Mouse (Mus musculus) frontal cortex, postnatal 10 days (tissue): ENCODE measurements around the gene Trdmt1.
A peak's percentile ranks its signal among the peaks of the same experiment; 100 is the strongest.
"Not testable (repeated sequence)": the region's sequence is repeated elsewhere in the genome, so short reads cannot be mapped to it uniquely, and the experiment has no call there.

Experiments used
- DNase-seq, 2 experiments: peaks; one replicate each; pipeline ENCODE4 v3.0.0; 2022; ENCODE audit warnings: low spot score in 2 of 2, mixed read lengths in 1 of 2

The Trdmt1 gene

GRCm38 (mm10) chr2:13544193-13544824, at the start of gene Trdmt1:
Gene Trdmt1, minus strand, starts transcription at chr2:13544668.
- DNase-seq, result peak; percentile 61 to 74

GRCm38 (mm10) chr2:13593328-13593727, 48.9 kb upstream of the Trdmt1 start:
- DNase-seq, result no peak

GRCm38 (mm10) chr2:13583746-13584145, 39.3 kb upstream of the Trdmt1 start:
- DNase-seq, result not testable (repeated sequence)

- DNase-seq, result no peak
These were observed 37.7 kb upstream of the Trdmt1 start for GRCm38 (mm10) chr2:13582184-13582583.

DNA sequence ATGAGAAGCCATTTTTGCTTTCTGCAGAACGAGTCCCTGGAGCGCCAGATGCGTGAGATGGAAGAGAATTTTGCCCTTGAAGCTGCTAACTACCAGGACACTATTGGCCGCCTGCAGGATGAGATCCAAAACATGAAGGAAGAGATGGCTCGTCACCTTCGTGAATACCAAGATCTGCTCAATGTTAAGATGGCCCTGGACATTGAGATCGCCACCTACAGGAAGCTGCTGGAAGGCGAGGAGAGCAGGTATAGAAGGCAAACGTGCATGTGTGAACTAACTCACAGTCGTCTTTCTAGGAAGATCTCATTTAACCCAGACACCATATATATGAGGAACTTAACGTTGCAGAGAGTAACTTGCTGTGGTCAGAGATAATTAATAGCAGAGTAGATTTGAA, 35.5 kb upstream of the Trdmt1 start:
- no peak for DNase-seq

- no peak for DNase-seq
These were observed 34.8 kb upstream of the Trdmt1 start for GRCm38 (mm10) chr2:13579315-13579714.

- DNase-seq, result no peak
These were observed 34.1 kb upstream of the Trdmt1 start for GRCm38 (mm10) chr2:13578473-13579152.

GRCm38 (mm10) chr2:13577399-13577798, 32.9 kb upstream of the Trdmt1 start:
- DNase-seq, result no peak

GRCm38 (mm10) chr2:13575926-13576325, 31.5 kb upstream of the Trdmt1 start:
- DNase-seq, result no peak

GRCm38 (mm10) chr2:13575287-13575801, 30.9 kb upstream of the Trdmt1 start:
- DNase-seq, result peak; percentile 12 to 75

DNA sequence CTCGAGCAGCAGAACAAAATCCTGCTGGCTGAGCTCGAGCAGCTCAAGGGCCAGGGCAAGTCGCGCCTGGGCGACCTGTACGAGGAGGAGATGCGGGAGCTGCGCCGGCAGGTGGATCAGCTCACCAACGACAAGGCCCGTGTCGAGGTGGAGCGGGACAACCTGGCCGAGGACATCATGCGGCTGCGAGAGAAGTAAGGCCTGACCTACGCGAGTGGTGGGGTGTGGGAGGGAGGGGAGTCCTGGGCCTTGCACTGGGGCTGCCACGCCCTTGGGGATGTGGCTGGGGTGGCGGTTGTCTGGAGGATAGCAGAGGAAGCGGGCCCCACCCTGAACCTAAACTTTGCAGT, 30.3 kb upstream of the Trdmt1 start:
- DNase-seq, result no peak

DNA sequence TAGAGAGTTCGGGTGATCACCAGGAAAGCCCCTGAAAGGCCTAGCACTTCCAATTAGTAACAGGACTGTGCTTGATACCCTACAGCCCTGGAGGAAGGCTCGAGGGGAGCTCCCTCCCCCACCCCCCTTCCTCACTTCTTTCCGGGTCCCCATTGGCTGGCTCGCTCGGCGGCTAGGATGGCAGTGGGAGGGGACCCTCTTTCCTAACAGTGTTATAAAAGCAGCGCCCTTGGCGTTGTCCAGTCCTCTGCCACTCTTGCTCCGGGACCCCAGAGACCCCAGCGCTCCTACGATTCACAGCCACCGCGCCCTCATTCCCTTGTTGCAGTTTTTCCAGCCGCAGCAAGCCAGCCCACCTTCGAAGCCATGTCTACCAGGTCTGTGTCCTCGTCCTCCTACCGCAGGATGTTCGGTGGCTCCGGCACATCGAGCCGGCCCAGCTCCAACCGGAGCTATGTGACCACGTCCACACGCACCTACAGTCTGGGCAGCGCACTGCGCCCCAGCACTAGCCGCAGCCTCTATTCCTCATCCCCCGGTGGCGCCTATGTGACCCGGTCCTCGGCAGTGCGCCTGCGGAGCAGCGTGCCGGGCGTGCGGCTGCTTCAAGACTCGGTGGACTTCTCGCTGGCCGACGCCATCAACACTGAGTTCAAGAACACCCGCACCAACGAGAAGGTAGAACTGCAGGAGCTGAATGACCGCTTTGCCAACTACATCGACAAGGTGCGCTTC, 29.8 kb upstream of the Trdmt1 start:
- peak in 1 of 2 experiments; percentile 58 for DNase-seq

DNA sequence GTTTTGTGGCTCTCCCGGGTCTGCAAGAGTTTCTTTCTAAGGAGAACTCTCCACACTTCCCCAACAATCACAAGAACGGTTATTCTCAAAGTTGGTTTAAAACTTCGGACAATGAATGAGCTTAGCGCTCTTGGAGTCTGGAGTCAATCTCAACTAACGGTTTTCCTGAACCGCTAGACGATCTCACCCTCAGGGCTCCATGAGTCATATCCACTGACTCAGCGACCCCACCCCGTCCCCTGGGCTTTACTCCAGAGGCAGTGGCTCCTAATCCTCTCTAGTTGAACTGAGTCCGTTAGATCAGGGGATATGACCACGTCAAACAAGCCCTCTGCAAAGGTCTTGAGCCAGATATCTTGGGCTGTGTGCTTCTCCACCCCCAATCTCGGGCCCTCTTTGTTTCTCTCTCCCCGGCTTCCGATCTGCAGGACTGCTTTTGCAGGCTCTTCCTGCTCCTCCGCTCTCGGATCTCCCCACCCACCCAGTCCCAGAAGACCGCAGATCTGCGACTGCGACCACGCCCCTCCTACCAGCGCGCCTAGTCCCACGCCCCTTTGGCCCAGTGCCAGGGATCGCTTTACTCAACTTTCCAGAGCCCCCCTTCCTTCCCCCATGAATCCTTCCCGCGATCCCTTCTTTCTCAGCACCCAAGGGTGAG, 29.1 kb upstream of the Trdmt1 start, which contains the start of gene Vim:
Vim (plus strand) TSS at position 520 of the 658 bp plus-strand sequence.
- peak; percentile 24 to 70 for DNase-seq

DNA sequence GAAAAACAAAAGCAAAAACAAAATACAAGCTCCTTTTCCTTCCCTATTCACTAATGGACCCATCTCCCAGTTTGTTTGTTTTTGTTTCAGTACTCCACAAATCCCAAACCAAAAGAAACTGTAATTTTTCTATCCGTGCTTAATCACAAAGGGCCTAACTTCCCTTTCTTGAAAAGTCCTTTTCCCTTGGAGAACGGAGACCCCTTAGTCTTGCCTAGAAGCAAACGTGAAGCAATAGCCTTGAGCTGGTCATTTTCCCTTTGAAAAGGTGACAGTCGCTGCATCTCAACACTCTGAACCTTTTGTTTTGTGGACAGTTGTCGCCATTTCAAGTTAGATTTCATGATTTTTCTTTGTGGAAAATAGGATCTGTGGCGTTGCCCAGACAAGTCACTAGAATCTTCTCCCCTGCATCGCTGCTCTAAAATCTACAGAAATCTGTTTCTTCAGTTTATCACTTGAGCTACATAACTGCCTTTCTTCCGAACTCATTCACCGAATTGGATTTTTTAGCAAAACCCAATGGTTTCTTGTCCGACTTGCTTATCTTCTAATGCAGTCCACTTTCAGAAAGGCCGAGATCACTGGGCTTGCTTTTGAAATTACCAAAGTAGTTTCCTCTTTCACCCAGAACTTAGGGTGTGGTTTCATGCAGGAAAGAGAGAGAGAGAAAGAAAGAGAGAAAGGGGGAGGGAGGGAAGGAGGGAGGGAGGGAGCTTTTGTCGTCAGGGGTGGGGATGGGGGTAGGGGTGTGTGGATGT, 28.4 kb upstream of the Trdmt1 start:
- no peak for DNase-seq

GRCm38 (mm10) chr2:13572101-13572553, 27.7 kb upstream of the Trdmt1 start:
- no peak for DNase-seq

- no peak for DNase-seq
These were observed 25.7 kb upstream of the Trdmt1 start for GRCm38 (mm10) chr2:13570122-13570521.

- DNase-seq, result no peak
These were observed 15.9 kb upstream of the Trdmt1 start for GRCm38 (mm10) chr2:13560396-13560795.

GRCm38 (mm10) chr2:13559729-13560128, 15.3 kb upstream of the Trdmt1 start:
- DNase-seq, result no peak

DNA sequence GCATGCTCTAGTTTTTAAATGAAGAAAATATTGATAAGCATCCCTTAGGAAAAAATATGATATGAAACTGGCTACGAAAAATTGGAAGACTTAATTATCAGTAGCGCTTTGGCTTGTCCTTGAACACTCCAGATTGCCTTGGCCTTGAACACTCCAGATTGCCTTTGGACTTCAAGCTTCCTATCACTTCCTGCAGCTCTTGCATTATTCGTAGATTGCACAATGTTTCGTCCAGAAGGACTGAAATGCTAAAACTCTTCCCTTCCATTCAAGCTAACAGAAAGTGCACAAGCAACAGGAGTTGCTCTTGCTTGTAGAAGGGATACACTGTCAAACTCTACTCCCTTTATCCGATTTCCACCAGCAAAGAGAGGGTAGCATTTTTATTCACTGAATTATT, 14.8 kb upstream of the Trdmt1 start:
- DNase-seq, result no peak

- no peak for DNase-seq
These were observed 14.3 kb upstream of the Trdmt1 start for GRCm38 (mm10) chr2:13558607-13559262.
